Mouse (Mus musculus): ENCODE data around the gene Lyrm9. TPM values are rescaled to one million over a fixed set of nuclear protein-coding genes. Genes with fewer than 3 reads are reported as not detected.

Lyrm9 gene
- polyA plus RNA-seq, 1 experiment: 165 TPM

- H3K4me3 ChIP-seq (ENCODE audit: control insufficient read depth, low read depth, low read length): no peak overlapping the region
- H3K36me3 ChIP-seq (ENCODE audit: control insufficient read depth, insufficient read depth, low read length): no peaks in the 10 kb centered on the region
- no peak for TF ChIP-seq POLR2A (IDR thresholded peaks at IDR 0.05; ENCODE audit: control insufficient read depth, low read depth, low read length)
- TF ChIP-seq CTCF (IDR thresholded peaks at IDR 0.05; ENCODE audit: control insufficient read depth, insufficient read depth, insufficient replicate concordance, low read depth, low read length): no peak
- H3K27ac ChIP-seq (ENCODE audit: control insufficient read depth, insufficient read depth, low read depth, low read length): no peak overlapping the region
- no peaks in the 10 kb centered on the region for H3K27me3 ChIP-seq (ENCODE audit: control insufficient read depth, insufficient read depth, low read length)
- peaks cover 18% of the 10 kb centered on the region for H3K4me1 ChIP-seq (ENCODE audit: control insufficient read depth, insufficient read depth, low read length)
Measured at GRCm38 (mm10) chr11:78829373-78829772, 3.0 kb downstream of the Lyrm9 start.

GRCm38 (mm10) chr11:78830180-78830579 is 3.8 kb downstream of the Lyrm9 start:
- Histone ChIP-seq H3K36me3 (ENCODE audit: control insufficient read depth, insufficient read depth, low read length) (no peaks in the 10 kb centered on the region), H3K4me3 (ENCODE audit: control insufficient read depth, low read depth, low read length) (no peak overlapping the region), H3K27me3 (ENCODE audit: control insufficient read depth, insufficient read depth, low read length) (no peaks in the 10 kb centered on the region), H3K4me1 (ENCODE audit: control insufficient read depth, insufficient read depth, low read length) (peaks cover 18% of the 10 kb centered on the region), H3K27ac (ENCODE audit: control insufficient read depth, insufficient read depth, low read depth, low read length) (no peak overlapping the region)
- TF ChIP-seq CTCF (IDR thresholded peaks at IDR 0.05; ENCODE audit: control insufficient read depth, insufficient read depth, insufficient replicate concordance, low read depth, low read length) (no peak), POLR2A (IDR thresholded peaks at IDR 0.05; ENCODE audit: control insufficient read depth, low read depth, low read length) (no peak)

- H3K4me3 ChIP-seq (ENCODE audit: control insufficient read depth, low read depth, low read length): no peak overlapping the region
- H3K36me3 ChIP-seq (ENCODE audit: control insufficient read depth, insufficient read depth, low read length): no peaks in the 10 kb centered on the region; the same call in 1 of the 2 replicates
- TF ChIP-seq CTCF (IDR thresholded peaks at IDR 0.05; ENCODE audit: control insufficient read depth, insufficient read depth, insufficient replicate concordance, low read depth, low read length): no peak
- no peak for TF ChIP-seq POLR2A (IDR thresholded peaks at IDR 0.05; ENCODE audit: control insufficient read depth, low read depth, low read length)
- H3K4me1 ChIP-seq (ENCODE audit: control insufficient read depth, insufficient read depth, low read length): peaks cover 20% of the 10 kb centered on the region
- H3K27ac ChIP-seq (ENCODE audit: control insufficient read depth, insufficient read depth, low read depth, low read length): no peak overlapping the region
- no peaks in the 10 kb centered on the region for H3K27me3 ChIP-seq (ENCODE audit: control insufficient read depth, insufficient read depth, low read length)
Measured at GRCm38 (mm10) chr11:78831716-78832115, 5.3 kb downstream of the Lyrm9 start.

- peaks cover 15% of the 10 kb centered on the region for H3K4me1 ChIP-seq (ENCODE audit: control insufficient read depth, insufficient read depth, low read length)
- H3K27ac ChIP-seq (ENCODE audit: control insufficient read depth, insufficient read depth, low read depth, low read length): no peak overlapping the region
- TF ChIP-seq POLR2A (IDR thresholded peaks at IDR 0.05; ENCODE audit: control insufficient read depth, low read depth, low read length) (no peak), CTCF (IDR thresholded peaks at IDR 0.05; ENCODE audit: control insufficient read depth, insufficient read depth, insufficient replicate concordance, low read depth, low read length) (no peak)
- no peak overlapping the region for H3K4me3 ChIP-seq (ENCODE audit: control insufficient read depth, low read depth, low read length)
- no peaks in the 10 kb centered on the region for H3K27me3 ChIP-seq (ENCODE audit: control insufficient read depth, insufficient read depth, low read length)
- H3K36me3 ChIP-seq (ENCODE audit: control insufficient read depth, insufficient read depth, low read length): no peaks in the 10 kb centered on the region; the same call in 1 of the 2 replicates
Measured at GRCm38 (mm10) chr11:78832117-78832726, 5.8 kb downstream of the Lyrm9 start.

GRCm38 (mm10) chr11:78832816-78833314 is 6.5 kb downstream of the Lyrm9 start:
- H3K27me3 ChIP-seq (ENCODE audit: control insufficient read depth, insufficient read depth, low read length): no peaks in the 10 kb centered on the region
- no peaks in the 10 kb centered on the region; the same call in 1 of the 2 replicates for H3K36me3 ChIP-seq (ENCODE audit: control insufficient read depth, insufficient read depth, low read length)
- H3K4me3 ChIP-seq (ENCODE audit: control insufficient read depth, low read depth, low read length): no peak overlapping the region
- no peak overlapping the region for H3K27ac ChIP-seq (ENCODE audit: control insufficient read depth, insufficient read depth, low read depth, low read length)
- H3K4me1 ChIP-seq (ENCODE audit: control insufficient read depth, insufficient read depth, low read length): peaks cover 12% of the 10 kb centered on the region
- TF ChIP-seq POLR2A (IDR thresholded peaks at IDR 0.05; ENCODE audit: control insufficient read depth, low read depth, low read length) (no peak), CTCF (IDR thresholded peaks at IDR 0.05; ENCODE audit: control insufficient read depth, insufficient read depth, insufficient replicate concordance, low read depth, low read length) (no peak)

- H3K4me3 ChIP-seq (ENCODE audit: control insufficient read depth, low read depth, low read length): no peak overlapping the region
- no peak overlapping the region for H3K27ac ChIP-seq (ENCODE audit: control insufficient read depth, insufficient read depth, low read depth, low read length)
- TF ChIP-seq POLR2A (IDR thresholded peaks at IDR 0.05; ENCODE audit: control insufficient read depth, low read depth, low read length) (no peak), CTCF (IDR thresholded peaks at IDR 0.05; ENCODE audit: control insufficient read depth, insufficient read depth, insufficient replicate concordance, low read depth, low read length) (no peak)
- H3K36me3 ChIP-seq (ENCODE audit: control insufficient read depth, insufficient read depth, low read length): peaks cover 1% of the 10 kb centered on the region; the same call in 1 of the 2 replicates
- no peaks in the 10 kb centered on the region for H3K27me3 ChIP-seq (ENCODE audit: control insufficient read depth, insufficient read depth, low read length)
- H3K4me1 ChIP-seq (ENCODE audit: control insufficient read depth, insufficient read depth, low read length): peaks cover 10% of the 10 kb centered on the region
Measured at GRCm38 (mm10) chr11:78836486-78836885, 10.1 kb downstream of the Lyrm9 start.

- H3K36me3 ChIP-seq (ENCODE audit: control insufficient read depth, insufficient read depth, low read length): peaks cover 1% of the 10 kb centered on the region; the same call in 1 of the 2 replicates
- no peaks in the 10 kb centered on the region for H3K27me3 ChIP-seq (ENCODE audit: control insufficient read depth, insufficient read depth, low read length)
- no peak for TF ChIP-seq POLR2A (IDR thresholded peaks at IDR 0.05; ENCODE audit: control insufficient read depth, low read depth, low read length)
- TF ChIP-seq CTCF (IDR thresholded peaks at IDR 0.05; ENCODE audit: control insufficient read depth, insufficient read depth, insufficient replicate concordance, low read depth, low read length): peak; percentile 87; the same call in 1 of the 2 replicates
- no peak overlapping the region for H3K27ac ChIP-seq (ENCODE audit: control insufficient read depth, insufficient read depth, low read depth, low read length)
- H3K4me3 ChIP-seq (ENCODE audit: control insufficient read depth, low read depth, low read length): no peak overlapping the region
- H3K4me1 ChIP-seq (ENCODE audit: control insufficient read depth, insufficient read depth, low read length): peaks cover 5% of the 10 kb centered on the region
Measured at GRCm38 (mm10) chr11:78837989-78838388, 11.6 kb downstream of the Lyrm9 start.

Data from testis, adult 2 months (tissue).